Mouse (Mus musculus) megakaryocyte, embryonic 14.5 days (primary cell): ENCODE results near the gene Iqce.

Experiments
- FLI1 ChIP-seq: IDR thresholded peaks from 2 replicates; pipeline ENCODE4 v1.6.1; 2012; ENCODE audit warnings: low read length, inconsistent platforms, mixed read lengths
- GATA1 ChIP-seq: IDR thresholded peaks from 3 replicates; pipeline ENCODE4 v1.6.1; 2012; ENCODE audit warnings: mixed read lengths, low read length, inconsistent platforms, borderline replicate concordance

DNA sequence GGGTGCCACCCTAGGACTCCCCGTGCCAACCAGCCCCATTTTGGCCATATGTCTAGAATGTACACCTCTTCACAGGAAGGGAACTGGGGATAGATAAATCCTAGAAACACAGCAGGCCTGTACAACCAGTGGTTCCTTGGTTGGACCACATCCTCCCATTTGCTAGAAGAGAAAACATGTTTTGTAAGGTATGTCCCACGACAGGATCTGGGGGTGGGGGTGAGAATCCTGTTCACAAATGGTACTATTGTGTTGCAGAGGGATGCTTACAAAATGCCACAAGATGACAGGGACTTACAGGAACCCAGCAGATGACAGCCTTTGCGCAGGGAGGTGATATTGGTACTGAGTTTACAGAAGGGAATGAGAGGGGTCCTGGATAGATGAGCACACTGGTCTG is 64.2 kb downstream of the Iqce start:
- TF ChIP-seq GATA1 (no peak), FLI1 (no peak)
